Mouse (Mus musculus) stomach, embryonic 14.5 days (tissue): Measurements from ENCODE around the gene Aasdhppt. TPM values are rescaled to one million over a fixed set of nuclear protein-coding genes. Genes with fewer than 3 reads are reported as not detected.

Experiments used
- ATAC-seq: fragments of 200-750 bp; cut with Nextera tagmentation; 2 replicates; pipeline ENCODE4 v1.8.0; 2017; ENCODE audit warnings: low read depth, moderate TSS enrichment; ENCODE audit not compliant: insufficient number of reproducible peaks, insufficient read depth, low FRiP score
- H3K27ac ChIP-seq: fragments of 300-500 bp; sonication (generic); 2 replicates; pipeline ENCODE4 v1.5.1; 2014; ENCODE audit warnings: mild to moderate bottlenecking, low read length, moderate library complexity, mixed read lengths
- H3K27me3 ChIP-seq: fragments of 300-500 bp; sonication (generic); 2 replicates; pipeline ENCODE4 v1.6.1; 2014; ENCODE audit warnings: low read length, control low read depth, mixed read lengths; ENCODE audit not compliant: control insufficient read depth, insufficient read depth
- H3K36me3 ChIP-seq: fragments of 300-500 bp; sonication (generic); 2 replicates; pipeline ENCODE4 v1.6.1; 2014; ENCODE audit warnings: mild to moderate bottlenecking, control low read depth, low read length, moderate library complexity, mixed read lengths; ENCODE audit not compliant: control insufficient read depth, insufficient read depth
- H3K4me1 ChIP-seq: fragments of 300-500 bp; sonication (generic); 2 replicates; pipeline ENCODE4 v1.6.1; 2014; ENCODE audit warnings: low read length, control low read depth, mixed read lengths; ENCODE audit not compliant: control insufficient read depth, insufficient read depth
- H3K4me2 ChIP-seq: fragments of 300-500 bp; sonication (generic); replicated peaks from 2 replicates; pipeline ENCODE4 v1.6.1; 2014; ENCODE audit warnings: low read depth, low read length, control low read depth
- H3K4me3 ChIP-seq: fragments of 300-500 bp; sonication (generic); 2 replicates; pipeline ENCODE4 v1.5.1; 2014; ENCODE audit warnings: low read depth, low read length, control low read depth
- H3K9ac ChIP-seq: fragments of 300-500 bp; sonication (generic); replicated peaks from 2 replicates; pipeline ENCODE4 v1.6.1; 2014; ENCODE audit warnings: low read depth, mild to moderate bottlenecking, control low read depth, low read length, moderate library complexity, mixed read lengths
- H3K9me3 ChIP-seq: fragments of 300-500 bp; sonication (generic); 2 replicates; pipeline ENCODE4 v1.6.1; 2016; ENCODE audit warnings: low read depth, low read length, control low read depth; ENCODE audit not compliant: control insufficient read depth
- WGBS: fragments of 180-500 bp; shearing (Covaris S2); extraction: QIAGEN DNeasy Blood & Tissue Kit; methylation state at CpG from one replicate; pipeline ENCODE4 v1.1.7; 2014; 5-methylcytosine and 5-hydroxymethylcytosine counted together
- polyA plus RNA-seq: library from polyadenylated mRNA; unstranded; fragments of >200 nt; fragmentation: Nextera tagmentation; extraction: Ambion mirVana; gene quantifications from 2 replicates; pipeline ENCODE4 v1.2.1, GENCODE M21; 2014

Aasdhppt gene
- 34.2 and 34.5 TPM in 2 replicates for polyA plus RNA-seq

DNA sequence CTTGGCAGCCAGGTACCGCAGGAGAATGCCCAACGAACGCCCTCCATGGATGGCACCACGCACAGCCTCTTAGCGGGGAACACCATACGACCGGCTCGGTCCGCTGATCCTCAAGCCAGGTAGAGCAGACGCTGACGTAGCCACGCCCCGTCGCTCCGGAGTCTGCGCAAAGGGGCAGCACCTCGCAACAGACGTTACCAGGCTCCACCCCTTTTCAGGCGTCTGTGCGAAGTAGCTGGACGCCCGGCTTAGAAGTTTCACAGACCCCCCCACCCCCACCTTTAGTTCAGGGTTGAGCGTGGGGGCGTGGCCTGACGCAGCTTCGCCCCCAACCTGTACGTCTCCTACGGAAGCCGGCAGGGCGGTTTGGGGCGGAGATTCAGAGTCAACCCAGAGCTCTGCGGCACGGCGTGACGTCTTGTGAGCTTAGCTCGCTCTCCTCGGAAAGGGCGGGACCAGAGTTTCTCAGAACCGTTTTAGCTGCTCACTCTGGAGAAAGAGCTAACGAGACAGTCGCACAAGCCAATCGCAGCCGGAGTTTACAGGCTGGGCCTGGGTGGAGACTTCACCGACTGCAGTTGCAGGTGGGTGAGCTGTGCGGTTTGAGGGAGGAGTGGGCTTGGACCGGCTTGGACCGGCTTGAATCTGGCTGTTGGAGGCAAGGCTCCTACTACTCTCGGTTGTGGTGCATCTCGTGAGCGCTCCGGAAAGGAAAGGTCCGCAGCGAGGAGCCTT, at the start of gene Aasdhppt, which contains the start of gene Kbtbd3:
Gene Aasdhppt, minus strand, starts transcription at position 121 of the 735 bp plus-strand sequence.
Gene Kbtbd3, plus strand, starts transcription at position 483 of the 735 bp plus-strand sequence.
- peak within 1 kb of the TSS; percentile 92 for H3K27ac ChIP-seq
- peak within 1 kb of the TSS; percentile 70 for H3K4me2 ChIP-seq
- no peaks in the 10 kb centered on the region for H3K27me3 ChIP-seq
- no peaks in the 10 kb centered on the region for H3K36me3 ChIP-seq
- H3K4me1 ChIP-seq: peaks cover 13% of the 10 kb centered on the region; the same call in 1 of the 2 replicates
- peak within 1 kb of the TSS; percentile 81 for H3K9ac ChIP-seq
- peak within 1 kb of the TSS; percentile 76 for H3K4me3 ChIP-seq
- H3K9me3 ChIP-seq: no peaks in the 10 kb centered on the region
- peak; percentile 98 for ATAC-seq
- WGBS: under 1% methylated on average over 53 of the region's 53 CpGs

DNA sequence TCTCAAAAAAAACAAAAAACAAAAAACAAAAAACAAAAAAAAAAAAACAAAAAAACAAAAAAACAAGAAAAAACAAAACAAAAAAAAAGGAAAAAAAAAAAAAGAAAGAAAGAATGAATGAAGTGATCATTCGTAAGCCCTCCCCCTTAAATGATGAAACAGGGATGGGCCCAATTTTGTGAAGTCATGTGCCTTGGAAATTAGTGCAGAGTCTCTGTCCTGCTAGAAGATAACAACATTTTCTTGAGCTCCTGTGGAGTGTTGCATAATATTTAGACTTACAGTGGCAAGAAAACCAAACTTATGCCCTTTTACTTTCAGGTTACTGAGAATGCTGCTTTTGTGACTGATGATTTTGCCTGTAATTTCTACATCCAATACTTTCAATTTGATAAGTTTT, 43.9 kb upstream of the Aasdhppt start:
- no peak overlapping the region for H3K4me3 ChIP-seq
- WGBS: 96% methylated on average over 1 of the region's 1 CpGs
- no peak for ATAC-seq
- no peak overlapping the region for H3K27ac ChIP-seq
- no peak overlapping the region for H3K4me2 ChIP-seq
- no peaks in the 10 kb centered on the region for H3K36me3 ChIP-seq
- no peaks in the 10 kb centered on the region for H3K9me3 ChIP-seq
- no peaks in the 10 kb centered on the region for H3K27me3 ChIP-seq
- H3K4me1 ChIP-seq: no peaks in the 10 kb centered on the region
- H3K9ac ChIP-seq: no peak overlapping the region

DNA sequence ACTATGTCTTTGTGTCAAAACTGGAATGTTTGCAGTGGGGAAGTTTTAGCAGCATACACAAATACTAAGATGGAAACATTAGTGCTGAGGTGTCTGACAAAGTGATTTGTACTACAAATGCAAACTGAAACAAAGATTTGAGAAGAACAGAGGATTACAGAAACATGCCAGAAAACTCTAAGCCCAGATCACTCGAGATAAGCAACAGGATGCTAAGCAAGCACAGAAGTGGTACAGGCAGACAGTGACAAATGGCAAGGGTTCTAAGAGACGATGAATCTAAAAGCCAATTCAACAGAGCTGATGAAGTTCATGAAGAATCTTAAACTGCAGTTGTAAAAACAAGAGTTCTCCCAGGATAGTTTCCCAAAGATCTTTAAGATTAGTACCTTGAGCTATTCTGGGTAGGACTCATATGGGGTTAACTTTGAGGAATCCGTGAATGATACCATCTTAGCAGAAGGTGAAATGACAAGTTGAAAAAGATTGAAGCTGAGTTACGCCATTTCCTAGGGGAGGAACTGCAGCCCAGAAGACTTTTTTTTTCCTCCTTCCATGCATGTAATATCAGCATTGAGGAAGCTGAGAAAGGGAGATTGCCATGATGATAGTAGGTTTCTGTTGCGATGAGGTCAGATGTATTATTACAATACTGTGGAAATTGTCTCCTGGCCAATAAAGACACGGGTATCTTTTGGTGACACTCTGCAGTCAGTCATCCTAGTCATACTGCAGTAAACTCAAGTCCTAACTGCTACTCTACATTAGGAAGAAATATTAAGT, 9.9 kb upstream of the Aasdhppt start:
- Histone ChIP-seq H3K9ac (no peak overlapping the region), H3K4me2 (no peak overlapping the region)
- WGBS: 65% methylated on average over 6 of the region's 6 CpGs

DNA sequence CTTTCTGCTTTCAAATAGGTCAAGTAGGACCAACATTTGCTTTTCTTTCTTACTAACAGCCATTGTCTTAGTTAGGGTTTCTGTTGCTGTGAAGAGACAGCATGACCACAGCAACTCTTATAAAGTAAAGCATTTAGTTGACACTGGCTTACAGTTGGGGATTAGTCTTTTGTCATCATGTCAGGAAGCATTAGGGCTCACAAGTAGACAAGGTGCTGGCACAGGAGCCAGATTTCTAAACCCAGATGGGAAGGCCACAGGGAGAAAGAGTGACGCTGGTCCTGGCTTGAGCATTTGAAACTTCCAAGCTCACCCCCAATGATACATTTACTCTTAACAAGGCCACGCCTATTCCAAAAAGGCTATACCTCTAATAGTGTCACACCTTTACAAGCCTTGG, 6.5 kb upstream of the Aasdhppt start:
- no peak overlapping the region for H3K4me2 ChIP-seq
- H3K27ac ChIP-seq: no peak overlapping the region
- H3K4me3 ChIP-seq: no peak overlapping the region
- no peaks in the 10 kb centered on the region for H3K9me3 ChIP-seq
- WGBS: 81% methylated on average over 2 of the region's 2 CpGs
- H3K27me3 ChIP-seq: no peaks in the 10 kb centered on the region
- H3K4me1 ChIP-seq: peaks cover 1% of the 10 kb centered on the region; the same call in 1 of the 2 replicates
- H3K9ac ChIP-seq: no peak overlapping the region
- ATAC-seq: no peak
- H3K36me3 ChIP-seq: no peaks in the 10 kb centered on the region

More for the DNA sequence above, 9.9 kb upstream of the Aasdhppt start:
- no peaks in the 10 kb centered on the region for H3K36me3 ChIP-seq
- H3K4me1 ChIP-seq: no peaks in the 10 kb centered on the region
- H3K27me3 ChIP-seq: no peaks in the 10 kb centered on the region
- H3K27ac ChIP-seq: no peak overlapping the region
- no peaks in the 10 kb centered on the region for H3K9me3 ChIP-seq
- no peak for ATAC-seq
- no peak overlapping the region for H3K4me3 ChIP-seq

DNA sequence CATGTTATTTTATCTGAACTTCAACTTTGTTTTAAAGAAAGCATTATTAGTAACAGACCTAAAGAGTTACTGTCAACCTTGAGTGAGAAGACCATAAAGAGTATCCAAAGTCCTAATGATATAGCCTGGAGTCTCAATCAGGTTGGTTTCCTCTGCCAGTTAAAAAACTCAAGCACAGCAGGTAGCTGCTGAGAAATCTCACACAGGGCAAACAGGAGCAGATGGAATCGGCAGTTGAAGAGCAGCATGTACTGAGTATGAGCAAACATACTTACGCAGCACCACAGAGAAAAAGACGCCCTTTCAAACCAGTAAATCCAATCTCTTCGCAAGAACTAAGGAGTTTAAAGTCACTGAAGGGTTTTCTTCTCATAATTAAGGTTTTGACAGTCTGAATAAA, 4.7 kb upstream of the Aasdhppt start:
- no peaks in the 10 kb centered on the region for H3K27me3 ChIP-seq
- peaks cover 5% of the 10 kb centered on the region; the same call in 1 of the 2 replicates for H3K4me1 ChIP-seq
- no peaks in the 10 kb centered on the region for H3K36me3 ChIP-seq
- no peak overlapping the region for H3K27ac ChIP-seq
- ATAC-seq: no peak
- H3K9me3 ChIP-seq: no peaks in the 10 kb centered on the region
- H3K4me3 ChIP-seq: no peak overlapping the region
- H3K4me2 ChIP-seq: no peak overlapping the region
- H3K9ac ChIP-seq: no peak overlapping the region
- 84% methylated on average over 4 of the region's 4 CpGs for WGBS

DNA sequence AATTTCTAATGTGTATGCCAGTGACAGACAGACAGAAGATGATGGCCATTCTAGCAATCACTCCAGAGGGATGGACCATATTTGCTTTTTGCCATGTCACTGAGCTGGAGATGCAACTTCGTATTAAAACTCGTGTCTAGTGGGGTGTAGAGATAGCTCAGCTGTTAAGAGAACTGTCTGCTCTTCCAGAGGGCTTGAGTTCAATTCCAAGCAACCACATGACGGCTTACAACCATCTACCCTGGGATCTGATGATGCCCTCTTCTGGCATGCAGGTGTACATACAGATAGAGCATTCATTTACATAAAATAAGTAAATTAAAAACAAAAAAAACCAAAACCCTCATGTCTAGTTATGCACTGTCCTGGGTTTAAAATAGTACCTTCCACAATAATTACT, 1.9 kb upstream of the Aasdhppt start:
- no peaks in the 10 kb centered on the region for H3K9me3 ChIP-seq
- H3K4me2 ChIP-seq: no peak overlapping the region
- no peak overlapping the region for H3K9ac ChIP-seq
- H3K4me1 ChIP-seq: peaks cover 13% of the 10 kb centered on the region; the same call in 1 of the 2 replicates
- H3K27me3 ChIP-seq: no peaks in the 10 kb centered on the region
- ATAC-seq: no peak
- no peaks in the 10 kb centered on the region for H3K36me3 ChIP-seq
- H3K4me3 ChIP-seq: no peak overlapping the region
- no peak overlapping the region for H3K27ac ChIP-seq
- WGBS: 89% methylated on average over 3 of the region's 3 CpGs

DNA sequence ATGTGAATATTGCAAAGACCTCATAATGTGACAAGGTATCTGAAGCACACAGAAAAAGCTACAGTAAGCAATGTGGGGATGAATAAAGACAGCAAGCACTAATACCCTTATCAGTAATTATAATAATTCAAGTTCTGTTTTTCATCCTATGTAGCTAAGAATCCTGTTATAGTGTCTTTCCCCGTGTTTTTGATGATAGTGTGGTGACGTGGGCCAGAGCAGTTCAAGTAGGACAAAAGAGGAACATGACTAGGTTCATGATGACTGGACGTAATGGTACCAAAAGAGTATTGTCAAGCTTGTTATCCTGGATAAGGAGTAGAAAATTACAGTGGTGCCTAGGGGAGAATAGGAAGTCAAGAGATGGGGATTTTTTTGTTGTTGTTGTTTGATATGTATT, 1.4 kb upstream of the Aasdhppt start:
- ATAC-seq: no peak
- H3K4me3 ChIP-seq: peak overlapping the region; percentile 76
- H3K36me3 ChIP-seq: no peaks in the 10 kb centered on the region
- H3K27me3 ChIP-seq: no peaks in the 10 kb centered on the region
- WGBS: 69% methylated on average over 3 of the region's 3 CpGs
- H3K4me2 ChIP-seq: peak overlapping the region; percentile 56
- no peaks in the 10 kb centered on the region for H3K9me3 ChIP-seq
- H3K4me1 ChIP-seq: peaks cover 13% of the 10 kb centered on the region; the same call in 1 of the 2 replicates
- H3K27ac ChIP-seq: no peak overlapping the region
- peak overlapping the region; percentile 81 for H3K9ac ChIP-seq

DNA sequence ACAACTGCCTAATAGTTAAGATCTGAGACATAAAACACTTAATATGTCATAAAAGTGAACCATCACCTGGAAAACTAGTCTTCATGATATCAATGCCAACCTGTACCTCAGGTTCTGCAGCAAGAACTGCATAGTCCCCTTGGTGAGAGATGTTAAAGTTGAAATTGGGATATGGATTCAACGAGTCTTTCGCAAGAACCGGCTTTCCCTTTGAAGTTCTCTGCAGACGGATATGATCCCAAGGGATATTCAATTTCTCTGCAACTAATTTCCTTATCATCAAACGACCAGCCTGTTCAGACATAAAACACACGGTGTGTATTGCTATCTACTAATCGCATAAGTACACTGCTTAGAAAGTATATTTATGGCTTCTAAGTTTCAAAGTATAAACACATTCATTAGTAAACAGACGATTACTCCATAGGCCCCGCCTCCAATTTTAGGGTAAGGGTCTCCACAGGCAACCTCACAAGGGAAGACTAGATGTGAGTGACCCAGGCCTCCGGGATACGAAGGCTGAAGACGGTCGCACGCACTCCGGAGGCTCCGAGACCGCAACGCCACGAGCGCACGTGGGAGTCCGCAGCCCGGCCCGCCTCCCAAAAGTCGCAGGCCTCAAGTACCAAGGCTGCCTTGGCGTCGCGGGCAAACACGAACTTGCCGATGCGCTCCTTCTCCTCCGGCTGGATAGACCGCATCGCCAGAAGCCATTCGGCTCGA, 482 bp downstream of the Aasdhppt start:
- under 1% methylated on average over 36 of the region's 36 CpGs for WGBS
- no peaks in the 10 kb centered on the region for H3K27me3 ChIP-seq

More for the DNA sequence above, 482 bp downstream of the Aasdhppt start:
- Histone ChIP-seq H3K36me3 (no peaks in the 10 kb centered on the region), H3K4me1 (peaks cover 13% of the 10 kb centered on the region; the same call in 1 of the 2 replicates), H3K27ac (peak overlapping the region; percentile 64; the same call in 1 of the 2 replicates), H3K9me3 (no peaks in the 10 kb centered on the region), H3K4me2 (peak overlapping the region; percentile 70), H3K4me3 (peak overlapping the region; percentile 76), H3K9ac (peak overlapping the region; percentile 66)
- ATAC-seq: no peak; the same call in 1 of the 2 replicates
